Mouse (Mus musculus) small intestine, adult 10 weeks (tissue): ENCODE data around the gene Tcl1b3. TPM values are rescaled to one million over a fixed set of nuclear protein-coding genes. Genes with fewer than 3 reads are reported as not detected.

ENCODE experiments used
- polyA plus RNA-seq: library from polyadenylated mRNA; stranded (reverse); fragments of 350-450 nt; fragmentation: Illumina TruSeq; extraction: RNeasy Lipid Tissue Mini Kit (QIAGEN cat#74804); gene quantifications from one replicate; pipeline ENCODE4 v1.2.3, GENCODE M21; 2014; ENCODE audit warnings: low replicate concordance

Gene Tcl1b3
- not detected for polyA plus RNA-seq

DNA sequence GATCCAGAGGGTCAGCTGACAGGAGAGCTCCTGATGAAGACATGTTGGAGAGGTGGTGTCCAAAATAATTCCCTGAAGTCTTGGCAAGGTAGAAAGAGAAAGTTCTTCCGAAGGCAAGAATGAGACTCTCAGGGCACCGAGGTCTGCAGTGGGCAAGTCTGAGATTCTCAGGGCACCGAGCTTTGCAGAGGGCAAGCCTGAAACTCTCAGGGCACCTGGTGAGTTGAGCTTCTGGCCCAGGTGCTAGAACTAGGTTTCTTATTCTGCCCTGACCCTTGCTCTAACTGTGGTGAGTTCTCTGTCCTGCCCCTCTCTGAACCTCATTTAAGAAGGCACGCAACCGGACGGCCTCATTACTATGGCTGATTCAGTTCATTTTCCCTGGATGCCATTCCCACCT lies at the start of gene Tcl1b3:
TSS of gene Tcl1b3 (plus strand) at position 301 of the 400 bp plus-strand sequence.

GRCm38 (mm10) chr12:105145714-105146113 lies 45.1 kb upstream of the Tcl1b3 start, which contains the start of gene Tcl1b2:
Tcl1b2 (plus strand) TSS chr12:105146014.

GRCm38 (mm10) chr12:105159390-105159789 lies 31.5 kb upstream of the Tcl1b3 start, which contains the start of gene Tcl1b1:
Tcl1b1 (plus strand) TSS chr12:105159690.

DNA sequence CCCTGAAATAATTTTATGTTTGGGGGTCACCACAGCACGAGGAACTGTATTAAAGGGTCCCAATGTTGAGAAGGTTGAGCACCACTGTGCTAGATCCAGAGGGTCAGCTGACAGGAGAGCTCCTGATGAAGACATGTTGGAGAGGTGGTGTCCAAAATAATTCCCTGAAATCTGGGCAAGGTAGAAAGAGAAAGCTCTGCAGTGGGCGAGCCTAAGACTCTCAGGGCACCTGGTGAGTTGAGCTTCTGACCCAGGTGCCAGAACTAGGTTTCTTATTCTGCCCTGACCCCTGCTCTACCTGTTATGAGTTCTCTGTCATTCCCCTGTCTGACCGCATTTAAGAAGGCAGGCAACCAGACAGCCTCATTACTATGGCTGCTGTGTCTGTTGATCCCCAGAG lies 14.8 kb upstream of the Tcl1b3 start, which contains the start of gene Tcl1b5:
TSS of gene Tcl1b5 (plus strand) at position 301 of the 400 bp plus-strand sequence.

DNA sequence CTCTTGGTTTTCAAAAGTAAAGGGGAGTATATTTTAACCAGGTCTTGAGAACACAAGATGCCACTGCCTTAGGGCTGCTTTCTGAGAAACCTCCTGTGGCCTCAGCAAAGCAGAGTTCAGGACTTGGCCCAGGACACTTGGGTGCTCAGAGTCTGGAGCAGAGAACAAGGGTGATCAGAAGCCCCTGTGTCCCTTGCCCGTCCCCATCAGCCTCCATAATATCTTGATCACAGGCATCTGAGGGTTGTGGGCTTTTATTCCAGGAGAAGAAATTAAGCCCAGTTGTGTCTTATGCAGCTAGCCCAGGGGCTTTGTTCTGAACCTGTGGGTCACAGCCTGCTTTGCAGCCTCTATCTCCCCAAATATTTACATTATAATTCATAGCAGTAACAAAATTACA lies 10.8 kb downstream of the Tcl1b3 start, which contains the start of gene Tcl1b4:
TSS of gene Tcl1b4 (plus strand) at position 301 of the 400 bp plus-strand sequence.

GRCm38 (mm10) chr12:105222601-105223319 lies 31.9 kb downstream of the Tcl1b3 start, which contains the start of gene Tcl1:
Tcl1 (minus strand) TSS chr12:105222793.

Other genes with a start within 250 kb of the Tcl1b3 start
- gene Syne3, start 181.2 kb upstream of the Tcl1b3 start, polyA plus RNA-seq = 0.89 TPM
- gene Glrx5, start 158.4 kb upstream of the Tcl1b3 start, polyA plus RNA-seq = 20.4 TPM
- not detected for gene Tcl1b2, start 45.0 kb upstream of the Tcl1b3 start, polyA plus RNA-seq
- gene Tcl1b1, start 31.4 kb upstream of the Tcl1b3 start, polyA plus RNA-seq = not detected
- gene Tcl1b5, start 14.7 kb upstream of the Tcl1b3 start, polyA plus RNA-seq = not detected
- gene Tcl1b4, start 10.9 kb downstream of the Tcl1b3 start, polyA plus RNA-seq = not detected
- gene Tcl1, start 31.8 kb downstream of the Tcl1b3 start, polyA plus RNA-seq = not detected
- not detected for gene Tunar, start 142.8 kb downstream of the Tcl1b3 start, polyA plus RNA-seq